Mouse (Mus musculus) ES-CJ7 (cell line): ENCODE results near the gene Catsper4.

Experiments
- DNase-seq: peaks from one replicate; pipeline ENCODE4 v3.0.0; 2011; ENCODE audit warnings: low read depth, low spot score

Catsper4 gene

GRCm38 (mm10) chr4:134181825-134182224, 45.4 kb downstream of the Catsper4 start:
- DNase-seq: no peak

DNA sequence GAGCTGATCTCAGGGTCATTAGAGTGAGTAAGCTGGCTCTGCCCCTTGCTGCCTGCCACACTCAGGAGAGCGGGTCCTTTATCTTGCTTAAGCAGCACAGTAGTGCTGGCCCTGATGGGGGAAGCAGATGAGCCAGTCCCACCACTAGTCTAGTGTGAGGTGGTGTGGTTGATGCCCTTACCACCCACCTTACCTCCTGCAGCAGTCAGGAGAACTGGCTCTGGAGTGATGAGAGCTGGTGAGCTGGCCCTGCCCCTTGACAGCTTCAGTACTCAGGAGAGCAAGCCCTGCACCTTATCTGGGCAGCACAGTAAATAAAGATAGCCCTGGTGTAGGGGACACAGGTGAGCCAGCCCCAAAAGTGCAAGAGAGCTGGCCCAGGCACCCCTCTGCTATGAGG, 46.1 kb downstream of the Catsper4 start:
- DNase-seq: no peak

DNA sequence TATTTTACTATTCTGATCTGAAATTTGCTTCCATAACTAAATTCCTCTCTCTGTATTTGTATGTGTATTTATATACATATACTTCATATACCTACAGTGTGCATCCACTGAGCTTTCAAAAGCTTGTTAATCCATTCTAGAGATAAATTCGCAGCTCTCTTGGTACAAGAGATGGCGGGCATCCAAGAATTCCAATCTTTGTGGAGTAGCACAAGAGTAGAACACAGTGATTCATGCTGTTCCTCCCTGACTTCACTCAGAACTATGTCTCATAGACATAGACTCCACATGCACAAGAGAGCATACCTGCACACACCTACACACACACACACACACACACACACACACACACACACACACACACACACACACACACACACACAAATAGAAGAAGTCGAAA, 54.8 kb downstream of the Catsper4 start:
- no peak for DNase-seq

- no peak for DNase-seq
Observed at GRCm38 (mm10) chr4:134166906-134167305, 60.3 kb downstream of the Catsper4 start.

GRCm38 (mm10) chr4:134165548-134166465, 61.4 kb downstream of the Catsper4 start:
- DNase-seq: no peak

- DNase-seq: no peak
Observed at GRCm38 (mm10) chr4:134165024-134165423, 62.2 kb downstream of the Catsper4 start.

GRCm38 (mm10) chr4:134164591-134164990, 62.6 kb downstream of the Catsper4 start:
- no peak for DNase-seq
